Mouse (Mus musculus) kidney, adult 8-10 months (tissue): ENCODE data around the gene Ccpg1os.

Experiments
- DNase-seq, 2 experiments: peaks; one replicate each; pipeline ENCODE4 v3.0.0; 2022

The Ccpg1os gene

DNA sequence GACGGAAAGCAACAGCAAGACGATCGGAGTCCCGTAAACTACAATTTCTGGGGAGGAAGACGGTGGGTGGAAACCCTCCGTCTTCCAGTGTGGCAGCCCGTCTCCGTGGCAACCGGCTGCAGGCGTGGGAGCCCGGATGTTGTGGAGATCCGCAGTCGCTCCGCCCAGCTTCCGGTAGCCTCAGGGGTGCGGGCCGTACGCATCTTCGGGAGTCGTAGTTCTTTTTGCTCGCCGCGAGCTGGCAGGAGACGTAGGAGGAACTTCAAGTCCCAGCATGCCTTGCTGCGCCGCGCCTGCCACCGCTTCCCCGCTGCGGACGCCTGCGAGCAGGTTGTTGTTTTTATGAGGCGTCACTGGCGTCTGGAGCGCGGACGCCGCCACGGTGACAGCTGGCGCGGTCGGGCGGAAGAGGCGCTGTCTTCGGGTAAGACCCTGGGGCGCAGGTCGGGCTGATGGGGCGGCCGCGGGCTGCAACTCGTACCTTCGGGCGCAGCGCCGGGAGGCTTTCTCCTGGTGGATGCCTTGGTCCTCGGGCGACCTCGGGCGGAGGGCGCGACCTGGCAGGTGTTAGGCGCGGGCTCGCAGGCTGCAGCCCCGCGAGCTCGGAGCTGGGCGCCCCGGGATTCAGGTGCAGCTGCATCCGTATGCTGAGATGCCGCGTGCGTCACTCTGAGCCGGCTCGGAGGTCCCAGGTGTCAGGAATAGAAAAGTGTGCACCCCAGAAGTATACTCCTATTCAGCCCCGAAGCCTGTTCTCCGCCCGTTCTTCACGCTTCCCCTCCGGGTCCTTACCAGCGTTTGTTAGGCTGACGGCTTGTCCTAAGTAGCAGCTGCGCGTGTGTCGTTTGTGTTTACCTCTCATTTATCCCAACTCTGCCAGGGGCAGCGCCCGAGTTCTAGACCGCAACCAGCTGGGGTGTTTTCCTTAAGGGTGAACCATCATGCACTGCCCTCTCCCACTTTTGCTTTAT lies at the start of gene Ccpg1os, which contains the start of gene Ccpg1:
Gene Ccpg1os, minus strand, starts transcription at position 133 of the 971 bp plus-strand sequence.
Gene Ccpg1, plus strand, starts transcription at position 180 of the 971 bp plus-strand sequence.
- peak; percentile 98 for DNase-seq

GRCm38 (mm10) chr9:73033406-73033805 lies 48.2 kb upstream of the Ccpg1os start:
- DNase-seq = no peak

DNA sequence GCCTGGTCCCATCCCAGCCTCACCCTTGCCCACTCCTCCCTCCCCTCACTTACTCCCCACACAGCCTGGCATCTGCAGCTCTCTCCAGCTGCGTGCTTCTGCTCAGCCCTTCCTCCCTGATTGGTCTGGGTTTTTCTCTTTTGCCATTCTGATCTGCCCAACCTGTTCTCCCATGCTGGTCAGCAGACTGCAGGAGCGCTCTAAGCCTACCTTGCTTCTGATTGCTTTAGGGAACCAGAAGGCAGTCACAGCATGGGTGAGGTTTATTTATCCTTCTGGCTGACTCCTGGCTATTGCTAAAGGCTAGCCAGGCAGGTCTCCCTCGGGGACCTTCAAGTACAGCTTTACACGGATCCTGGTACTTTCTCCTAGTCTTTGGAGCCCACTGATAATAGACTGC lies 46.2 kb upstream of the Ccpg1os start:
- DNase-seq = no peak

DNA sequence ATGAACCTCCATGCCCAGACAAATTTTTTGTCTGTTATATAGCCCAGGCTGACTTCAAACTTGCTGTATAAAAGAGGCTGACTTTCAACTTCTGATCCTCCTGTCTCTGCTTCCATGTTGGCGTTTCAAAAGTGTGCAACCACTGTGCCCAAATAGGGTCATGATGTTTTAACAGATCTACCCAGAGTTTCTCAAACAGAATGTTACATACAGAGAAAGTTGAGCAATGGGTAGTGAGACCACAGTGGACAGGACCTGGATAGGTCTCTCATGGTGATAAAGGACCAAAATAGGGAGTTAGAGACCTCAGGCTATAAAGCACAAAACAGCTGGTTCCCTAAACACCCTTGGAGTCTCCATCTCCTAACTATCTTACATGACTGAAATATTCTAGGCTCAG lies 45.3 kb upstream of the Ccpg1os start:
- DNase-seq = no peak

- no peak for DNase-seq
These were observed 40.8 kb upstream of the Ccpg1os start for GRCm38 (mm10) chr9:73025818-73026636.

DNA sequence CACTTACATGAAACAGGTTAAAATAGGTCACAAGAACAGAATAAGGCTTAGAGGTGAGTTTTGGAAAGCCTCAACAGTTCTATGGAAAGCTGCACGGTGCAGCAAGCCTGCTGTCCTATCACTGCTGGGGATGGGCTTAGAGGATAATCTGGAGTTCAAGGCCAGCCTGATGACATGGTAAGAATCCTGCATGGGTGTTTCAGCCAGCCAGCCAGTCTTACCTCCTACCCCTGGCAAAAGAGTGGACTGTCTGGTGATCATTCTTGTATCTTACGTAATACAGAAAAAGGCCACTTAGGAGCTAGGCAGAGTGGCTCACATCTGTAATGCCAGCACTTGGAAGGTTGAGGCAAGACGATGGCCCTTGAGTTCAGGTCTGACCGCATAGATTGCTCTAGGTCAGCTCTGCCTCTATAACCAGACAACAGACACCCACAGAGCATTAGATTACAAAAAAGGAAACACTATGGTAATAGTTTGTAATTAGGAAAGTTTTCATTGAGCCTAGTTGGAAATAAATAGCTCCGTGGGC lies 35.5 kb upstream of the Ccpg1os start:
- no peak for DNase-seq

DNA sequence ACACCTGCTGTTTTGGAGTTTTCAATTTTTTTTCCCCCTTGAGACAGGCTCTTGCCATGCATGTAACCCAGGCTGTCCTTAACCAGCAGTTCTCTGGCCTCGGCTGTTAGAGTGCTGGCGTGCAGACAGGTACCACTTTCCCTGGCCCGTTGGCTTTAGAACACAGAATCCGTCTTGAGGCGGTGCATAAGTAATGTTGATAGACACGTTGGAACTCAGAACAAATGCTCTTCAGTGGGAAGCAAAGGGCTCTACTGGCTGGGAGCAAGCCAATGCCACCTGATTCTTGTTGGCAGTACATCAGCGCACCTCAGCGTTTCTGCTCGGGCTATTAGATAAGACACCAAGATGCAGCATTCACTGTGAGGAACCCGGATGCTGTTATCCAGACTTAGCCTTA lies 34.7 kb upstream of the Ccpg1os start:
- no peak for DNase-seq

- no peak for DNase-seq
These were observed 29.5 kb upstream of the Ccpg1os start for GRCm38 (mm10) chr9:73014724-73015123.

GRCm38 (mm10) chr9:73012629-73013028 lies 27.4 kb upstream of the Ccpg1os start:
- DNase-seq = no peak

DNA sequence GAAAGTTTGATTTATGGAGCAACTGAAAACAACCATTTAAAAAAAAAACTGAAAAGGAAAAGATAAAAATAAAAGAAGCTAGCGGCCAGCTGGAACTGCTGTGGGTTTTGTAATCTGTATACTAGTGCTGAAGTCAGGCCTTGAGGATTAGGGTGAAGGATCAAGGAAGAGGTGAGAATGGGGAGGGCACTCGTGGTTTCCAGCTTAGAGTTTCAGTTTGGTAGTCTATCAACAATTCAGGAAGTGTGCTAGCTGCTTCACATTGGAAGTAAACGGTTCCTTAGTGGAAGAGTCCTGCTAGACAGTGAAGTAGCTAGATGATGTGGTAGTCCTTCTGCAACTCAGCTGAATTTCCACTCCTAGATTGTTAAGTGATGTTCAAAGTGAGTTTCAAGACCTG lies 23.2 kb upstream of the Ccpg1os start:
- DNase-seq = no peak

GRCm38 (mm10) chr9:73006175-73006574 lies 21.0 kb upstream of the Ccpg1os start:
- no peak for DNase-seq

DNA sequence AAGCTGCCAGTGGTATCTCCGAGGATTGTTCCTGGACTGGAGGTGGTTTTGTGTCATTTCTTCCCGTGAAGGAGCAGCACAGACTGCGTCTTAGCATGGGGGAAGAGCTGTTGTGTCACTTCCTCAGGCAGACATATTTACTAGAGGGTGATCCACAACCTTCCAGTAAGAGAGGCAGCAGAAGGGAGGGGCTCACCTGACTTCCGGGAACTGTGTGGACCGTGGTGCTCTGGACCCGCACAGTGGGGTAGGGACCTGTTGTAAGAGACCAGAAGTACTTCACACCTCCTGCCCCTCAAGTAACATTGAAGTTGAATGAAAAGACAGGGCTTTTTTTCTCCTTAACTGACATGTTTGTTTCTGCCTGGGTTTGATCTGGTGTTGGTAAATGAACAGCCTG lies 19.9 kb upstream of the Ccpg1os start:
- DNase-seq = no peak

DNA sequence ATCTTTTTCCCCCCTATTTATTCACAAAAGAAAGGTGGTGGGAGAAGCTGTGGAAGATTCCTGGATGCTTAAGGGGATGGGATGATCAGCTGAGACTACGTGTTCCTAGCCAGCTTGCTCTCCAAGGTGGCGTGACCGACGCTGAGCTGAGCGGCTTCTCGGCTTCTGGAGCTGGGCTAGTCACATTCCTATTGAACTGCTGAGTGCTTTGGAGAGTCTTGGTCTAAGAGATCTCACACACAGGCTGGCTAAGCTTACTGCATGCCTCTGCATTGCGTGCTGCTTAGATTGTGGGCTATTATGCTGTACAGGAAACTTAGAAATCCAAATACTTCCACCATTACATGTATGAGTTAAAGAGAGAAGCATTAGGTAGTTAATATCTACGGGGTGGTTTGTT lies 18.9 kb upstream of the Ccpg1os start:
- no peak for DNase-seq

DNA sequence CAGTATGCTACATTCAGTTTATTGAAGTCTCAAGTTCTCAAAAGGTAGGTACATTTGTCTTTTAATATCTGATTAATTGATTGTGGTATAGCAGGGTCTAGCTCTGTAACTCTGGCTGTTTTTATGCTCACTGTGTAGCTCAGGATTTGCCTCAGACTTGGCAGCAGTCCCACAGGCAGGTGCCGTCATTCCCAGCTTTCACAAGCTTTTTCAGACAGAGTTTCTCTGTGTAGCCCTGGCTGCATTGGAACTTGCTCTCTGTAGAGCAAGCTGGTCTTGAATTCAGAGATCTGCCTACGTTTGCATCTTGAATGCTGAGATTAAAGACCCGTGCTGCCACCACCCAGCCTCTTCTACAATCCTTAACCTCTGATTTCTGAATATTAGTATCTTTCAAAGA lies 17.0 kb upstream of the Ccpg1os start:
- DNase-seq = no peak

DNA sequence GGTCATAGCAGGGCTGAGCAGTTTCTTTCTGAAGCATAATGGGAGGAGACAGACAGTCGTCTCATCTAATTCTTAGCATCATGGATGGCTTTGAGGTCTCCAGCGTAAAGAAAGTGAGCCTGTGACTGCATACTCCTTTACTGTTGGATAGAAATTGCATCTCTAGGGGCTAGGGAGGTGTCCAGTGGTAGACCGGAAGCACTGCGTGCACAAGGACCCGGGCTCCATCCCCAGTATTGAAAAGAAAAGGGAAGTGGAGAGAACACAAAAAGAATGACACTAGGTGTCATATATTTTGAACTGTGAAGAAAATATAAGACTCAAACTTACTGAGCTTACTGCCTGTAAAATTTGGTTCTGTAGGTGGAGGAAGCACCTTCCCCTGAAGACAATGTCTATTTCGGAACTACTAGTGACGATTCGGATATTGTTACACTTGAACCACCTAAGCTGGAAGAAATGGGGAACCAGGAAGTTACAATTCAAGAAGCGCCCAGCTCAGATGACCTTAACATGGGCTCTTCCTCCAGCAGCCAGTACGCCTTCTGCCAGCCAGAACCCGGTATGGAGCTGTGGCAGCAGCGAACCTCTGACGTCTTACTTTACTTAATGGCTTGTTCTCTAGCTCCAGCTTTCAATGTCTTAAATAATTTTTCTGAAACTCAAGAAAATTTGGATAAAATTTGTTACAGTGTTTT lies 16.3 kb upstream of the Ccpg1os start:
- DNase-seq = no peak

GRCm38 (mm10) chr9:73000487-73000886 lies 15.3 kb upstream of the Ccpg1os start:
- DNase-seq = no peak

GRCm38 (mm10) chr9:72996806-72997205 lies 11.6 kb upstream of the Ccpg1os start:
- DNase-seq = no peak

- no peak for DNase-seq
These were observed 11.0 kb upstream of the Ccpg1os start for GRCm38 (mm10) chr9:72996167-72996566.

GRCm38 (mm10) chr9:72992576-72992975 lies 7.4 kb upstream of the Ccpg1os start:
- DNase-seq = no peak

DNA sequence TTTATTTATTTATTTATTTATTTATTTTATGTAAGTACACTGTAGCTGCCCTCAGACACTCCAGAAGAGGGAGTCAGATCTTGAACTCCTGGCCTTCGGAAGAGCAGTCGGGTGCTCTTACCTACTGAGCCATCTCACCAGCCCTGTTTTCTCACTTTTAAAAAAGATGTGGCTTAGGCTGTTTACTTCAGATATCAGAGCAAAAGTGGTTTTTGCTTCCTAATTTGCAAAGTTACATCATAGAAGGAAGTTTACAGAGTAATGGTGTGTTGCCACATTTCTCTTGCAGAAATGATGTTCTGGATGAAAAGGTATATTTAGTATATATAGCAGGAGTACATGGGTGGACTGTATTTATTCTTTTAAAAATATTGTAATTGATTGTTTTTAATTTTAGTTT lies 6.2 kb upstream of the Ccpg1os start:
- no peak for DNase-seq

DNA sequence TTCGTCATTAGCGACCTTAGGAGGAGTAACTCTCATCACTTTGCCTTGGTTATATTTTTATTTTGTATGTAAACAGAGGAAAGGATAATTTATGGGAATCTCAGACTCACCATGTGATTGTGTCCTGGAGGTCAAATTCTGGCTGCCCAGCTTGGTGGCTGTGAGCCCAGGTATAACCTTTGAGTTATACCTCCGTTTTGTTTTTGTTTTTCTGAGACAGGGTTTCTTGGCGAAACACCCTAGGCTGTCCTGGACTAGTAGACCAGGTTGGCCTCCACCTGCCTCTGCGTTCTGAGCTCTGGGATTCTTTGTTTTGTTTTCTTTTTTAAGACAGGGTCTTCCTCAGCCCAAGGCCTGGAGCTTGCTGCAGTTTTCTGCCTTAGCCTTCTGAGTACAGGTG lies 3.5 kb upstream of the Ccpg1os start:
- peak in 1 of 2 experiments; percentile 34 for DNase-seq

GRCm38 (mm10) chr9:72987703-72988102 lies 2.5 kb upstream of the Ccpg1os start:
- no peak for DNase-seq

DNA sequence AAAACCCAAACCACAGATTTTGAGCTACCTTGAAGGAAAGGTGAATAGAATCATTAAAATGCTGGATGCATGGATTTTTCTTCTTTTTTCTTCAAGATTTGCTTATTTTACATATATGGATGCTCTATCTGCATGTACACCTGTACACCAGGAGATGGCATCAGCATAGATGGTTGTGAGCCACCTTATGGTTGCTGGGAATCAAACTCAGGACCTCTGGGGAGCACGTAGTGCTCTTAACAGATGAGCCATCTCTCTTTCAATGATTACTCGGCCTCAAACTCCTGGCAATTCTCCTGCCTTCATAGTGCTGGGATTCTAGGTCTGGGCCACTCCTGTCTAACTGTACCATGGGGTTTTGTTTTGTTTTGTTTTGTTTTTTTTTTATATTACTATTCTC lies 2.1 kb downstream of the Ccpg1os start:
- no peak for DNase-seq
